Comparison of ENCODE assay signal across 1 mouse cellular context in genomic region chr19:8716767-8717475, GRCm38 (mm10).
TF ChIP-seq lines count a peak whose summit lies in the region.

No protein-coding gene starts in this region.

TF ChIP-seq in CH12.LX, 34 proteins besides CTCF, POLR2A, EP300 and RAD21:
- TF ChIP-seq BHLHE40 (IDR thresholded peaks at IDR 0.05; ENCODE audit: low read depth, low read length) (no peak), ZNF384 (IDR thresholded peaks at IDR 0.05; ENCODE audit: low read depth, low read length) (0 out of 2 replicates have a peak, but pooled peaks have one; percentile 15)
